Mouse (Mus musculus) ovary, postnatal 14 days (tissue): ENCODE results near the gene Cbwd1.
A peak's percentile ranks its signal among the peaks of the same experiment; 100 is the strongest.

Experiments used
- DNase-seq: peaks from one replicate; pipeline ENCODE4 v3.0.0; 2022; ENCODE audit warnings: low spot score

Gene Cbwd1

DNA sequence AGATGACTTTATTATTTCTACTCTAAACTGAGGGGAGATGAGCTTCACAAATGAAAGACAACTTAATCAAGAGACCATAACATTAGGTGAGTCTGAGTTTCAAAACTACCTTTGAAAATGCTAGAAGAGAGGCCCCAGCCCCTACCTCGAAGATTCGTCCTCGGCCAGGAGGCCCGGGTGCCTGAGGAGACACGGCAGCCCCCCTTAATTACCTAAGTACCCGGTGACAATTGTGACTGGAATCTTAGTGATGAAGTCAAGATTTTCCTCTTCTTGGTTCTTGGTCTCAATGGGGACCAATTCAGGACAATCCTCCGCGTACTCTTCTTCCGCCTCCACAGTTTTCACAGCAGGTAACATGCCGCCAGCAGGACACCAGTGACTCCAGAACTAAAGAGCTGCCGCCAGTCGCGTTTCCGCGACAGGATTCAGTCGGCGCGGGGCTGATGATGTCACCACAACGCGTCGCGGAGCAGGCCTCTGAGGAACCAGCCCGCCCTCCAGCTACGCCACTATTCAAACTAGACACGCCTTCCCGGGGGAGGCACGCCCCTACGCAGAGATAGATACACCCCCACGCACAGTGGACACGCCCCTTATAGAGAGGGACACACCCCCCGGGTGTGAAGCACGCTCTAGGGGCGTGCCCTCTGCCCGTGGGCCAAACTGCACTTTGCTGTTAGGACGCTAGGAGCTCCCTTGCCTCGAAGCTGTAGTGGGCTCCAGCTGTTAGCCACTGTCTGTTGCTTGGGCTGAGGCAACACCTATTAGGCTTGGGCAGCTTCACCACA, at the start of gene Cbwd1:
TSS of gene Cbwd1 (minus strand) at position 439 of the 791 bp plus-strand sequence.
- peak; percentile 96 for DNase-seq

- no peak for DNase-seq
Measured at GRCm38 (mm10) chr19:25008509-25008908, 47.1 kb upstream of the Cbwd1 start.

GRCm38 (mm10) chr19:25006686-25007085, 45.3 kb upstream of the Cbwd1 start:
- DNase-seq, result no peak

GRCm38 (mm10) chr19:25003810-25004209, 42.4 kb upstream of the Cbwd1 start:
- no peak for DNase-seq

- no peak for DNase-seq
Measured at GRCm38 (mm10) chr19:25002828-25003227, 41.4 kb upstream of the Cbwd1 start.

- DNase-seq, result no peak
Measured at GRCm38 (mm10) chr19:25002032-25002431, 40.6 kb upstream of the Cbwd1 start.

DNA sequence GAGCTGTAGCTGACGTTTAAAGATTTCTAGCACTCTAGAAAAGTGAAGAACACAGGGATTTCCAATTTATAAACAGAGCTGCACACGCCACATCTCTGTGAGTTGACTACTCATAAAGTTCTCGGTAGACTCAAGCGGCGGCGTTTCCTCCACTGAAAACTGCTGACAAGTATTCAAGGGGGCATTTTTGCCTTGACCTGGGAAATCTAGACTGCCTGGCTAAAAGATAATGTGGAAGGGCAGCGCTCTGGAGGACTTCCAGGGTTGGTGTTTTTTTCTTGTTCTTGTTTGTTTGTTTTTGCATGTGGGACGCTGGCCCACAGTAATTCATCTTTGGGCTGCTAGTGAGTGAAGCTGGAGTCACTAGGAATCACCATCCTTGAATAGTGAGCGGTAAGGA, 38.7 kb upstream of the Cbwd1 start:
- no peak for DNase-seq

GRCm38 (mm10) chr19:24999201-24999886, 37.9 kb upstream of the Cbwd1 start, which contains the start of gene Dock8:
TSS of gene Dock8 (plus strand) at chr19:24999534.
- DNase-seq, result peak; percentile 31

DNA sequence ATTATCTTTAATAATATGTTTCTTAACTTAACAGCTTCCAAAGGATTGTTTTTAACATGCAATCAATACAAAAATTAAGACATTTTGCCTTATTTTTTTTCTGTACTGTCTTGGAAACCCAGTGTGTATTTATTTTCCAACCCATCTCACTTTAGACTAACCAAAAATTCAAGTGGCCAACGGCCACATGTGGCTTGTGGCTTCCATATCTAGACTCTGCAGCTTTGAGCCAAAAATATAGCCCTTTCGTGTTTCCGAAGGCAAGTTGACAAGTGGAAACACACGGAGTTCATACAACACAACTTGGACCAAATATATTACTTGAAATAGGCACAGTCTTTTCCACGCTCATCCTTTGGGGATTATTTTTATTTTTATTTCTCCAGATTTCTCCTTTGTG, 37.2 kb upstream of the Cbwd1 start:
- DNase-seq, result no peak

DNA sequence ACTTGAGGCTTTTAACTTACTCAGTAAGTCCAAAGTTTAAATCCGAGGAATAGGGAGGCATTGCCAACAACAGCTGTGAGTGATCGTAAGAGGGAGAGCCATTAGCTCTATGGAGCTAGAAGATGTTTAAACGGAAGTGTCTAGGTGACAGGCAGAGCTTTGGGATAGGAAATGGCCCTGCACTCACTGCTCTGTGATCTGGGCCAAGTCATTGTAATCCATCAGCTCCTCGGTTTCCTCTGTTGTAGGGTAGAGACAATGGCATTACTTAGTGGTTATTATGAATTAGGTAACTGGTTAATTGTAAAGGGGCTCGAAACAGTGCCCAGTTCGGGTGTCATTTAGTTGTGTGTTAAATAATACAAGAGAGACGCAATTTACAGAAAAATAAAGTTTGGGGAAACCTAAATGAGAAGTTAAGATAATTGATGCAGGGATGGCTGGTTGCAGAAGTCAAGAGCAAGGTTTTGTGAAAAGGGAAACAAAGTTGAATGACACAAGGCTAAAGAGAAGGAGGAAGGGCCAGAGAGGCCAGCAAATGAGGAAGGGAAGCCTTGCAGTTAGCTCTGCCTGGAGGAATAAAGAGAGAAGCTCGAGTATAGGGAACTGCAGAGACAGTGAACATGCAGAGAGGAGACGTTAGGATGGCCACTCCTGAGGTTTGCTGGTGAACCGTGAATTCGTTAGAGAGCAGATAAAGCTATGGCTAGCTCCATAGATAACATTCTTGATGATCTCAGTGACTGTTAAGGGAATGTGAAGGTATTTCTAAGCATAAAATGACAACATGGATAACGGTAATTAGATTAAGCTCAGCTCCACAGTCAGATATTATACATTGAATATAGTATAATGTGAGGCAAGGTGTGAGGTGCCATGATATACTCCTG, 35.6 kb upstream of the Cbwd1 start:
- DNase-seq, result no peak

- DNase-seq, result no peak
Measured at GRCm38 (mm10) chr19:24994900-24995299, 33.5 kb upstream of the Cbwd1 start.

GRCm38 (mm10) chr19:24993526-24993925, 32.1 kb upstream of the Cbwd1 start:
- no peak for DNase-seq

- no peak for DNase-seq
Measured at GRCm38 (mm10) chr19:24990138-24990822, 28.9 kb upstream of the Cbwd1 start.

GRCm38 (mm10) chr19:24988831-24989230, 27.4 kb upstream of the Cbwd1 start:
- no peak for DNase-seq

DNA sequence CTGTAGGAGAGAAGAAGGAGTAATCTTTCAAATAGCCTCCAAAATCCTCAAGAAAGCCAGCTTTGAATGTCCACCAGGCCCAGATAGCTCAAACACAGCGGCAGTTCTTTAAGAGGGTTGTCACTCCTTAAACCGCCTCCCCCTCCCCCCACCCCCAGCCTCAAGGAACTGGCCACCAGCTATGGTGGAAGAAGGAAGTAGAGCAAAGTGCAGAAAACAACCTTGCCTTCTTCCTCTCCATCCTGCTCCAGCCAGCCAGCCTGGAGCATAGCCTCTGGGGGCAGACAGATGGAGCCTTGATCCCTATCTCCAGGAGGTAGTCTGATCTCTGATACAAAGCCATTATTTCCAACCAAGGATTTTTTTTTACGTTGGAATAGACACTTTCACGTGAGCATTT, 25.9 kb upstream of the Cbwd1 start:
- DNase-seq, result no peak

DNA sequence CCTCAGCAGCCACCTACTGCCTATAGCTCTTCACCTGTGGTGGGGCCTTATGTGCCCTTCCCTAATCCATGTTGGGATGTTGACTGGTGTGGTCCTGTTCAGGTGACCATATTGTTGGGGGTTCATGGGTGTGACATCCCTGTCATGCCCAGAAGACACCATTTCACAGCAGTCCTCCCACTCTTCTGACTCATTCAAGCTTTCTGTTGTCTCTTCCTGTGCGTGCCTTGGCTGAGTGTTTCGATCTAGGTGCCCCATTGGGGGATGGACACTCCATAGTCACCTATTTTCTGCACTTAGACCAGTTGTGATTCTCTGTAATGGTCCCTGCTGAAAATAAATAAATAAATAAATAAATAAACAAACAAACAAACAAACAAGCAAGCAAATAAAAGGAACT, 23.6 kb upstream of the Cbwd1 start:
- DNase-seq, result no peak

DNA sequence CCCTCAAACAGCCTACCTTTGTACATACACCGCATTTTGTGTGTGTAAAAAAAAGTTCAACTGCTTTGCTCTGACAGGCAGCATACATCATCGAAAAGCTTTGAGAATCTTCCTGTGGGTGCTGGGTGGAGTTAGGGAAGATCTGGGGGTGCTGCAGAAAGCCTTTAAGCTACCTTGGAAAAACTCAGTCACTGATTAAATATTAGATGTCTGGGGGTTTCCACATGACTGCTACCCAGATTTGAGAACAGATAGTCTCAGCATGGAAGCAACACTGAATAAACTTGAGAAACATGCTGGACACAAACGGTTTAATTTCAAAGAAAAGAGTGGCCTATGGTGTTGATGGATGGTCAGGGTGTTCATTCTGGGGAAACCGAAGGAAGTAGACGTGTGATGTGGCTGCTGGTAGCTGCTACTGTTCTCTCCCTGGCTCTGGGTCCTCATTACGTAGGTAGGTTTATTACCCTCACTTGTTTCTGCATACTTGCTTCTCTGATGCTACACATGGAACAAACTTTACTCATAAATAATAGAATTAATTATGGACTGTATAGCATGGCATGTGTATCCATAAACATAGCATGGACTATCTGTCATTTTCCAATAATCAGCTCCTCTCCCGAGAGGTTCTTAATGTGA, 22.6 kb upstream of the Cbwd1 start:
- DNase-seq, result no peak

GRCm38 (mm10) chr19:24983050-24983449, 21.6 kb upstream of the Cbwd1 start:
- no peak for DNase-seq

DNA sequence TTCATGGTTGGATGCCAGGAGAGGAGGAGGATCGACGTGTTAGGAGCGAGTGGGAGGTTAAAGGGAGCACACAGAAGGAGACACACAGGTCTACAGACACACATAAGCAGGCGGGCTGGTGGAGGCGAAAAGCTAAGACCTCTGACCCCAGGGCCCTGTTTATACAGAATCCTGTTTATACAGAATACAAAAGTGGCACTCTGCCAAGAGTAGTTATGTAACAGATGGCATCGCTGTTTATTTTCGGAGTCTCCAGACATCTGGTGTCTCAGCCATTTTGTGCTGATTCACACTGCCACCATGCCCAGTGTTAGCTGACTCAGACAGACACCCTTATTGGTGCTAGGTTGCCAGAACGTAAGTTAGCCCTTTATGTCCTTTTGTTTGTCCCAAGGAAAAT, 19.9 kb upstream of the Cbwd1 start:
- DNase-seq, result no peak

DNA sequence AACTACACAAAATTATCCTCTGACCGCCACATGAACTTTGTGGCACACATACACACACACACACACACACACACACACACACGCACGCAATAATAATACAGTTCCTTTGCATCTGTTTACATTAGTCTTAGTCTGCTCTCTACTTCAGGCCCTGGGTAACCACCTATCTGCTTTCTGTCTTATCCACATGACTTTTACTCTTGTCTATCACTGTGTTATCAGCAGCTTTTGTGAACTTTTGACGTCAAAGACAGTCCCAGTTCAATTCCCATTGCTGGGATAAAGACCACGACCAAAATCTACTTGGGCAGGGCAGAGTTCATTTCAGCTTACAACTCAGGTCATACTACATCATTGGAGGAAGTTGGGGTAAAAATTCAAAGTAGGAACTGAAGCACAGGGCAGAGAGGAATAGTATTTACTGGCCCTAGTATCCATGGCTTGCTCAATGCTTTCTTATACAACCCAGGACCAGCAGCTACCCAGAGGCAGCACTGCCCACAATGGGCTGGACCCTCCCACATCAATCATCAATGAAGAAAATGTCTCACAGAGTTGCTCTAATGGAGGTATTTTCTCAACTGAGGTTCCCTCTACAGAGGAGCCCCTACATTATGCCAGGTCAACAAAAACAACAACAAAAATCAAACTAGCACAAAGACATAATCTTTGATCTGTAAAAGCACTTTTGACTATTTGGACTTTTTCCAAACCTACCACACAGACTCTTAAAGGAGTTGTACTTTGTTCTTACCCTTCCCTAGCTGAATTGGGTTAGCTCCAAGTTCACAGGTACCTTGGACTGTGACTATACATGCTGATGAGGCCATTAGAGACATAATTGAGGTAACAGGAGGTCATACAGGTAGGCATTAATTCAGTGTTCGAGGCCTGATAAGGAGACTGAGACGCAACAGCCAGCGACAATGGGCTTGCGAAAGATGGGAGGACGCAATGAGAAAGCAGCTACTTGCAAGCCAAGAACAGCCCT, 17.7 kb upstream of the Cbwd1 start:
- no peak for DNase-seq
